Mouse (Mus musculus) c-Kit-positive CD71-positive TER-119-negative erythroid progenitor cells, embryonic 14.5 days (primary cell): Measurements from ENCODE around the gene Cnnm2.
"Not testable (repeated sequence)": the region's sequence is repeated elsewhere in the genome, so short reads cannot be mapped to it uniquely, and the experiment has no call there.

Source experiments
- DNase-seq: peaks from one replicate; pipeline ENCODE4 v3.0.0-alpha.2; 2013; ENCODE audit warnings: low read depth

Gene Cnnm2

DNA sequence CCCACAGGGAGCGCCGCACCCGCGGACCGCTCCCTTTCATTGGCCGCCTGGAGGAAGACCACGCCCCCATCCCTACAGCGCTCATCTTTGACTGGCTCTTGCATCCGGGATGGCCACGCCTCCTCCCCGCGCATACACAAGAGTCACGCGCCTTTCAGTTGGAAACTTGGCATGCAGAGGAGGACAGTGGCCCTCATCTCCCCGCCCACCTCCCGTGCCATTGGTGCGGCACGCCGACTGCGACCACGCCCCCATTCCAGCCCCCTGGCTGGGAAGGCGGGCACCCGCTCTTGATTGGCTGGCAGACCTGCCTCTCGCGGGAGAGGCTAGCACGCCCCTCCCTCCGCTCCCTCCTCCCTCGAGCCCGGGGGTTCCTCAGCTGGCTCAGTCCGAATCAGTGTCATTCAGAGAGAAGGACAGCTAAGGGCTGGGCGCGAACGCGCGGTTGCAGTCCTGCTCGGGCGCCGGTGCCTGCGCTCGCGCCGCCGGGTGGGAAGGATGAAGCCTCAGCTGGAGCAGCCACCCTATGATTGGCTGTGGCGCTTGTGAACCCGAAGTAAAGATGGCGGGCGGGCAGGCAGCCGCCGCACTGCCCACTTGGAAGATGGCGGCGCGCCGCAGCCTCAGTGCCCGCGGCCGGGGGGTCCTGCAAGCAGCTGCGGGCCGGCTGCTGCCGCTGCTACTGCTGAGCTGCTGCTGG lies at the start of gene Cnnm2:
Gene Cnnm2, plus strand, starts transcription at position 350 of the 700 bp plus-strand sequence.
- DNase-seq = peak; percentile 100

DNA sequence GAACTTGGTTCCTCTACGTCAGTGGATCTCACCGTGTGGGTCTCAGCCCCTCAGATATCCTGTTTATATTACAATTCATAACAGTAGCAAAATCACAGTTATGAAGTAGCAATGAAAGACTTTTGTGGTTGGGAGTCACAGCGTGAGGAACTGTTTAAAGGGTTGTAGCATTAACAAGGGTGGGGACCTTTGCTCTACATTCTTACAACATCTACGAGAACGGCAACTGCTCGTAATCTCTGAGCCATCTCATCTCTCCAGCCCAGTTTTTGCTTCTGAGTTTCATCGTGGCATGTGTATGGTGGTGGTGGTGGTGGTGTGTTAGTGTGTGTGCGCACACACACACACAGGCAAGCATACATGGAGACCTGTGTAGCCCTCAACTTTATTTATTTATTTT lies 47.2 kb upstream of the Cnnm2 start:
- DNase-seq = no peak

DNA sequence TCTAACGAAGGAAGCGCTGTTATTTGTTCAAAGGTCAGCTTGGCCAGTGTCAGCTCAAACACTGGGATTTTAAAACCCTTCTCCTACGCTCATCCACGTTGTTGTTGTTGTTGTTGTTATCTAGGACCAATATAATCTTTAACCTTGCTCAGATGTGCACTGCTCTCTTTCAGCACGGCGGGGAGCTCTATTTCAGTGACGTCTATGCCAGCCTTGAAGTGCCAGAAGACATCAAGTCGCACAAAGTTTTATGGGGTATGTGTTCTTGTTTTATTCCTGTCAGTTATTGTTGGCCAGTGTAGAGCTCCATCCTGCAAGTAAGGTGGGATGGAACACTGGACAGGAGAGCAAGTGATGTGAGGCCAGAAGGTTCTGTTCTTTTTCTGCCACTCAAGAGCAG lies 46.4 kb upstream of the Cnnm2 start:
- DNase-seq = no peak

DNA sequence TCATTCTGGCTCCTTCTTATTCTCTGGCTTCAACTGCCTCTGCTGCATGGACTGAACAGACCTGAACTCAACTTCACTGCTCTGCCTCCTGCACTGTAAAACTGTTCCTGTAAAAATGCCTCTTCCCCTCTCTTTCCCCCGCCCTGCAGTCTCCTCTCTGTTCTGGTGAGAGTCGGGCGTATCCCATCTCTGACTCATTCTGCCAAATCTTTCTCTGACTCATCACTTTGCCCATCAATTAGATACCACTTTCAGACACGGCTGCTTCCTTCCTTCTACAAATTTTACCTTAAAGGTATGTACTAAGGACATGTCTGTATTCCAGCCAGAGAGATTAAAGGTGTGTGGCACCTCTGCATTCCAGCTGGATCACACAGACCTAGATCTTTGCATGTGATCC lies 43.2 kb upstream of the Cnnm2 start:
- no peak for DNase-seq

DNA sequence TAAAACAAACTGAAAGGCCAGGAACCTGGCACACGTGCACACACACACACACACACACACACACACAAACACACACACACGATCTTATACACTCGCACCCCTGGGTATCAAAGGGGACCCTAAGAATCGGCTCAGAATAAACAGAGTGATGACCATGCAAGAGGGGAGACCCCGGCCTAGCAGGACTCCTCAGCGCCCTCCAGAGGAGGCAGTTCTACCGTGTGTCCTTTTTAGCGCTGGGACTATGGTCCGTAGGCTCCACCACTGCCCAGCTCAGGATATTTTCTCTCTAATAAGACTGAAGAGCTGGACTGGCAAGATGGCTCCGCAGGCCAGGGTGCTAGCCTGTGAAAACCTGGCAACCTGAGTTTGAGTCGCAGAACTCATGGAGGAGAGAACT lies 37.0 kb upstream of the Cnnm2 start:
- DNase-seq = no peak

DNA sequence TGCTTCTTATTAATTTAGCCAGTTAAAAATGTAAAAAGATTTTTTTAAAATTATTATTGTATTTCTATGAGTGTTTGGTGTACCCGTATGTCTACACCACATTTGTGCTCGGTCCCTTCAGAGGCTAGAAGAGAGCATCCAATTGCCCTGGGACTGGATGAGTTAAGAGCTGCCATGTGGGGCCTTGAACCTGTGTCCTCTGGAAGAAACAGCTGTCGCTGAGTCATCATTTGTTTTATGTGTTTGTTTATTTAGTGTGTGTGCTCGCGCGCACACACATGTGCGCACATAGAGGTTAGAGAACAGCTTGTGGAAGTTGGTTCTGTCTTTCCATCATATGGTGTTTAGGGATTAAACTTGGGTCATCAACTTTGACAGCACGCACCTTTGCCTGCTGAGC lies 35.3 kb upstream of the Cnnm2 start:
- DNase-seq = no peak

DNA sequence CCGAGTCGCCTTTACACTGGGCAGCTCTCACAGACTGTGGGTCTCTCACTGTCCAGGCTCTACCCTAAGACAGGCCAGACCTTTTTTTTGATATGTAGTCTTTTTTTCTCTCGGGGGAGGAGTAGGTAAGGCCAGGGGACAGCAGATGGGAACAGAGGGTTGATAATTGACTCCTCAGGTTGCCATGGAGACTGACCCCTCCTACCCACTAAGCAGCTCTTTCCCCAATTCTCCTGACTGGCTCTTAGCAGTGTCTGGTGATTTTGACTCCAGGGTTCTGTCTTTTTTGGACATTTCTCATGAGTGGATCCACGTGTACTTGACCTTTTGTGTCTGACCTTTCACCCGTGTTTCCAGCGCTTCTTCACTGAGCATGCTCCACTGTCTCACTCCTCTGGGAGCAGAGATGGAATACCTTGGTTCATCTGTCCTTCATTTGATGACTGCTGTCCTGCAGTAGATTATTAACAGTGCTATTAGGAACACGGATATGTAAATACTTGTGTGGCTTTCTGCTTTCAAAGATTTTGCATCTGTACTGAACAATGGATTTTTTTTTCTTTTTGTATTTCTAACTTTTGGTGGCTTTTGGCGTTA lies 34.2 kb upstream of the Cnnm2 start:
- no peak for DNase-seq

DNA sequence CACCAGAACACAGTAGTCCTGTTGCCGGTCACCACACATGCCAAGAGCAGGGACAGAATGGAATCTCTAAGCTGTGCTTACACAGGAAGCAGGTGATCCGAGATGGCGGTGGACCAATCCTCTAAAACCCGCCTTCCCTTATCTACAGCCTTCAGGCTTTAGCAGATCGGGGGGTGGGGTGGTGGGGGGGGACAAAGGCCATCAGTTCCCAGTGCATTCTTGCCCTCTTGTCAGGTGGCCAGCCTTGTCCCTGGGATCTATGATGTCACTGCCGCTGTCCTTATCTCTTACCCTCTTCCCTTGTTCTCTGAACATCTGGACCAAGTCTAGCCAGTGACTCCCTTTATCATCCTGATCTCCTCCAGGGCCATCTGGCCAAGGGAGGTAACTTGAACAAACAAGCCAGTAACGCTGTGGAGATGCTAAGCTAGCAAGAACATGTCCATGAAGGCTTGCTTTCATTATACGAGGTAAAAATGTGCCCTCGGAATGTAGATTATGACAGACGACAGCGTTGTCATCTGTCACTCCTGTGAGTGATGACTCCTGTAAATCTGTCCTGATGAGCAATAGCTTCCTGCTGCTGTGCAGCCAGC lies 33.4 kb upstream of the Cnnm2 start:
- peak; percentile 58 for DNase-seq

DNA sequence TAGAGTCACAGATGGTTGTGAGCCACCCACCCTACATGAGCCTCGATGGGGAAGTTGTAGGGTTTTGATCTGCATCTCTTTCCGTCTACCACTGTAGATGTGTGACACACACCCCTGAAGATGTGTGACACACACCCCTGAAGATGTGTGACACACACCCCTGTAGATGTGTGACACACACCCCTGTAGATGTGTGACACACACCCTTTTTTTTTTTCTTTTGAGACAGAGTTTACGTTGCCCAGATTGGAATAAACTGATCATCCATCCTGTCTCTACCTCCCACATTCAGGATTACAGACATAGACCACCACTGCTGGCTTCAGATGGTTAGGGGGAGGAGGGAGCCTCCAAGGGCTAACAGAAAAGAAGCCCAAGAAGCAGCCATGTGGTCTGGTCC lies 32.5 kb upstream of the Cnnm2 start:
- DNase-seq = no peak

DNA sequence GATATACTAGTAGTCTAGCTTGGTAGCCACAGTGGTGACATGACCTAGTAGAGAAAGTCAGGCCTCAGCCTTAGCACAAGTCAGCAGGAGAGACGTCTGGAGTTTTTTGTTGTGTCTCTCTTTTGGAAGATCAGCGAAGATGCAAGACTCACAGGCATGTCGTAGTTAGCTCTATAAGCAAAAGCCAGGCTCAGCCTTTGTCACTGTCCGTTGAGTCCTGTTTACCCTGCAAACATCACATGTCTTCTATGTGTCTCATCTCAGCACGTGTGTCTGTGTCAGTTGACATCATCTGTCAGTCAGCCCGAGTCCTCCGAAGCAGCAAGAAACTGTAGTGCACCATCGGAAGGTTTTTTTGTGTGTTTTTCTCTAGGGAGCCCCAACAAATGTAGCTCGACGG lies 30.0 kb upstream of the Cnnm2 start:
- DNase-seq = no peak

DNA sequence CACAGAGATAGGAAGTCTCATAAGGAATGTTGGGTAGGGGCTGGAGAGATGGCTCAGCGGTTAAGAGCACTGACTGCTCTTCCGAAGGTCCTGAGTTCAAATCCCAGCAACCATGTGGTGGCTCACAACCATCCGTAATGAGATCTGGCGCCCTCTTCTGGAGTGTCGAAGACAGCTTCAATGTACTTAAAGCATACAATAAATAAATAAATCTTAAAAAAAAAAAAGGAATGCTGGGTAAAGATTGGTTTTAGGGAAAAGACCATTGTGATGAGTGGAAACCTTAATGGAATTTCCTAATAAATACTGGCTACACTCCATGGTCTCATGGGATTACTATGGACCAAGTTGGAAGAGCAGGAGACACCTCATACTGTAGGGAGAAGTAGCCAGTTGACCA lies 28.7 kb upstream of the Cnnm2 start:
- DNase-seq = not testable (repeated sequence)

DNA sequence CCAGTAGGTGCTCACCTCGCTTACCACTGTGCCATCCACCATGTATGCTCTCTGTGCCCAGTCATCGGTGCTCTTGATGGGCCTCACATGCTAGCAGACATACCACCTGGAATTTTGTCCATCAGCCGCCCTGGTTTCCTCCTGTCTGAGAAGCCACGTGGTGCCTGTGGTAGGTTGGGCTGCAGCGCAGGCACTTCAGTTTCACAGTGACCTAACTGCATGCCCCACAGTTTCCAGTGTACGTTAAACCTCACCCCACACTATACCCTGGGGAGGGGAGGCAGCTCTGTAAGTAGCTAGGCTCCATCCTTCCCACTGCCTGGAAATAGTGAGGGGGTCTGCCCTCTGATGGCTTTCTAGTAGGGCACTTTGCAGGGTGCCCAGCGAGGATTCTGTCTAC lies 27.8 kb upstream of the Cnnm2 start:
- no peak for DNase-seq

DNA sequence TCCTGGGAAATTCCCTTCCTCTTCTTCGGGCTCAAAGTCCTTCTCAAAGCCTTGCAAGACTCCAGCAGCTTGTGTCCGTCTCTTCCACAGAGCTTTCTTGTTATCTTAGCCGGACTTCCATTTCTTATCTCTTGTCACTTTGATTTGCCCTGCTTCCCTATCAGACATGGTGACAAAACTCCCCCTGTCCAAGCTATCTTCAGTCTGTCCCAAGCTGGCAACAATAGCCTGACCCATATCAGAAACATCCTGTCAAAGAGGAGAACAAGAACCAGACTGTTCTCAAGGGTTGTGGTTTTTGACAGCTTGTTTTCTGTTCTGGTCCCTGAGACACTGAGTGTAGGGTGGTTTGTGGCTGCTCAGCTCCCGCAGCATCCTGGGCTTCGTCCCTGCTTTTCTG lies 26.2 kb upstream of the Cnnm2 start:
- DNase-seq = no peak

DNA sequence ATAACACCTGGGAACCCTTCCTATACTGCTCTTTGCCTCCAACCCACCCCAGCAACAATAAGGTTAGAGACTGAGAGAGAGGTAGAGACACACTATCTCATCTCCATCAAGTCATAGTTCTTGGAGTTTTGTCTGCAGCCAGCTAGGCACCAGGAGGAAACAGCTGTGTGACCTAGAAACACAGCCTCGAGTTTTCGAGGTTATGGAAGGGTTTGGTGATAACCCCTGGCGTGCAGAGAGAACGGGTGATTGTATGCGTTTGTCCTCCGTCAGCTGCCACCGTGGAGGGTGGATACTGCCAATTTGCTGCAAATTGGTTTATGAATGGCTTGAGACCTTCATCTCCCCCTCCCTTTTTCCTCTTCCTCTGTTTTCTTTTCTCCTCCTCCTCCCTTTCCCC lies 24.3 kb upstream of the Cnnm2 start:
- no peak for DNase-seq

DNA sequence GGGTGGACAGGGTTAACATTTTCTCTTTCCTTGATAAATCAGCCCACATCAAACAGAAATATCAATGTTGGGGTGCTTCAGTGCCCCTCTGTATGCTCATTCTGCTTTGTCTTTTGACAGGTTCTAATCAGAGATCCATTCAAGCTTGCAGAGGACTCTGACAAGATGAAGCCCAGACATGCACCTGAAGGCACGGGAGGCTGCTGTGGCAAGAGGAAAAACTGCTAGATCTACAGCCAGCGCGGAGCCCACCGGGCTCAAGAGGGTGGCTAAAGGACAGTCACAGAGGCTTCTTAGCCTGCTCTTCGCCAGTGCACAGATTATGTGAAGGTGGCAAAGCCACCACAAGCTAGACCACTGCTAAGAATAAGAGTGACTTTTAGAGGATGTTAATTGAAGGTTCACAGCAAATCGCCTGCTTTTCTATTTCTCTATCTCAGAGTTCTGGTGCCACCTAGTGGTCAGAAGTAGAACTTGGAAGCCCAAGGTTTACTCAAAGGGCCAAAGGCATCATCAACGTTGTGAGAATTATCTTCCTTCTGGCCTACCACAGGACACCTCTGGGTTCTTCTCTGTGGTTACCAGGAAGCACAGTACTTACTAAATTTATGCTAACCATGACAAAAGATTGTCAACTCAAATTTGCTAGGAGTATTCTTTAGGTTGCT lies 20.9 kb upstream of the Cnnm2 start:
- DNase-seq = peak; percentile 67

DNA sequence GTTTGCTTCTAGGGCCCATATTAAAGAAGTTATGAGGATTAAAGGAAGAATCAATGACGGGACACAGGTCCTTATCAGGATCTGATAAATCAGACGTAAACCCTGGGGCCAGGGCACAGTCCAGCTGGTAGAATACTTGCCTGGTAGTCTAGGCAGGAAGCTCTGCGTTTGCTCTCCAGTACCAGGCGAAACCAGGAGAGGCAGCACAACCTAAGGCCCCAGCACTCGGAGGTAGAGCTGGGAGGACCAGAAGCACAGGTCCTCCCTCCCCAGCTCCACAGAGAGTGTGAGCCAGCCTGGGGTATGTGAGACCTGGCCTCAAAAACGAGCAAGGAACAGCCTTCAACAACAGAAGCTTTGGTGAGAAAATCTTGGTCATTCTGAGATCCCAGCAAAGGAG lies 19.8 kb upstream of the Cnnm2 start:
- no peak for DNase-seq

DNA sequence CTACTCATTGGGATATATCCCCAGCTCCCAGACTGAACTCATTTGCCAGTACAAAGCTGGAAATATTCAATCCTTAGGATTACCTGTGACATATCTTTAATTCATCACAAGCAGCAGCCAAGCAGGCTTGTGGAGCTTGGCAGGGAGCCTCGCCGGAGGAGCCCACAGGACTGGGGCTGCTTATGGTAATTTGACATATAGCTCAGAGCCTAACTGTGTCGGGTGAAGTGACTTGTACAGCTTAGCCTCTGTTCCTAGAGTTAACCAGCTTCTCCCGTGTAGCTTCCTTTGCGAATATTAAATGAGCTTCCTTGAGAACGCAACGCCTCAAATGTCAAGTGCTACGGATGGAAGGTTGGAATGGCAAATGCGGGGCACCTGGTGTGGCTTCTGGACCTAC lies 16.7 kb upstream of the Cnnm2 start:
- DNase-seq = no peak

DNA sequence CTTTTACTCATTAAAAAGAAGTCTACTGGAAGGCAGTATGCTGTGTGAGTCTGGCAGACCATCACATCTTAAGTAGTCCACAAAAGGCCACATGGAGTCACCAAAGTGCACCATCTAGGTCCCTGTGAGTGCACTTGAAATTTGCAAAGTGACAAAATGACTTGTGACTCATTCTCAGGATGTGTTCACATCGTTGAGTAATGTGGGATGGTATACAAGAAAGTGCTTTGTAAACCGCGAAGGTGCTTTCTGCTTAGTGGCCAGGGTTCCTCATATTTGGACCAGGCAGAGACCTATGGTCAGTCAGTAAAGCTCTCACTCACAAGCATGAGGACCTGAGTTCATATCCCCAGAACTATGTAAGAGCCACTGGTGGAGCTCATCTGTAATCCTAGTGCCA lies 13.6 kb upstream of the Cnnm2 start:
- DNase-seq = no peak

DNA sequence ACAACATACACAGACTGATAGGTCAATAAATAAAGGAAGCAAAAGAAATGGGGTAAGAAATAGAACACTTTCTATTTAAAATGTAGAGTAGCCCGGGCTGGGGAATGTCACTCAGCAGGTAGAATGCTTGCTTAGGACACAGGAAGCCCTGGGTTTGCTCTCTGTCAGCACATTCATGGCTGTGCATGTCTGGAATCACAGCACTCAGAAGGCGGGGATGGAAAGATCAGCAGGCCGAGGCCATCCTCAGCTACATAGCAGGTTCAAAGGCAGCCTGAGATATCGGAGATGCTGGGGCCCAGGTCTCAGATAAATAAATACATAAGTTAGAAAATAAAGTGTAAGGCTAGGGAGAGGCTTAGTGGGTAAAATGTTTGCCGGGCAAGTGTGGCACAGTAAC lies 9.2 kb upstream of the Cnnm2 start:
- DNase-seq = no peak

DNA sequence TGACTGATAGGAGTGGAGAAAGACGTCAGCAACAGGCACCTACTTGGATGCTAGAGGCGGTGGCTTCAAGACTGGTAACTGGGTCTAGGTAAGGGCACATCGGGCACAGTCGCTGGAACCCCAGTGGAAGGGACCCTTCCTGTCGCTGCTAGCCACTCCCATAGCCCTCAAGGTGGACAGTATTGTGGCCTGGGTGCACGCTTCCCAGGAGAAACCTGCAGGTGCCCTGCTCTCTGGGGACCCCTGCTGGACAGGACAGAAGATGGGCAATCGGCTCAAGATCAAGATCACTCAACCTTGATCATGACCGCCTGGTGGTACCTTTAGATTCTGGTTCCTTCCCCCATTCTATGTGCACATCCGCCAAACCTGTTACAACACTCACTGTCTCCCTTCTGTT lies 6.3 kb upstream of the Cnnm2 start:
- DNase-seq = no peak

DNA sequence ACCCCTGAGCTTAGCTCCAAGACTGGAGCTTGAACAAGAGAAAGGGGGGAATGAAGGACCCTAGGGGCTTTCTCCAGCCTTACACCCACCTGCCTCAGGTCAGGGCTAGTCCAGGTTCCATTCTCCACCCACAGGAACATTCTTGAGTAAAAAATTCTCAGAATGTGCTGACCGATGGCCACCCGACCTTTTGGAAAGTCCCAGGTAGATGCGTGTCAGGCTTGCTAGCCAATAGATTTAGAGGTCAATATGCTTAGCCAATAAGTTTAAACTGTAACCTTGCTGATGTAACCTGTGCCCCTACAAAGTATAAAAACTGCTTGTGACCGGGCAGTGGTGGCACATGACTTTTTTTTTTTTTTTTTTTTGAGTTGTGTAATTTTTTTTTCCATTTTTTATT lies 5.2 kb upstream of the Cnnm2 start:
- DNase-seq = no peak

DNA sequence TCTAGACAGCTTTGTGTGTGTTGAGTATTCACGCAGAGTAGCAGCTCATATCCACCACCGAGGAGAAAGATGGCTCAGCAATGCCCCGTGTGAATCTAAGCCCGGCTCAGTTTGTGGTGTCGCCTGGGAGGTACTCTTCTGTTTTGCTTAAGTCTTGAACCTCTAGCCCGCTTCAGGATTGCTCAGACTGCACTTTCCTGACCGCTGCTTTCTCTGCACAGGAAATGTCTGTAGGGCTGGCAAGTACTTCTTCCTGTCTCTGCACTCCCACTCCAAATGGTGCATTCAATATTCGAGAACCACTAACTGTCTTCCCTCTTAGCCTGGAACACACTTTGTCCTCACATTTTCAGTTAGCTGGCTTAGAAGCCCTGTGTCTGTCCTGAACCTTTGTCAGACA lies 2.3 kb upstream of the Cnnm2 start:
- no peak for DNase-seq

DNA sequence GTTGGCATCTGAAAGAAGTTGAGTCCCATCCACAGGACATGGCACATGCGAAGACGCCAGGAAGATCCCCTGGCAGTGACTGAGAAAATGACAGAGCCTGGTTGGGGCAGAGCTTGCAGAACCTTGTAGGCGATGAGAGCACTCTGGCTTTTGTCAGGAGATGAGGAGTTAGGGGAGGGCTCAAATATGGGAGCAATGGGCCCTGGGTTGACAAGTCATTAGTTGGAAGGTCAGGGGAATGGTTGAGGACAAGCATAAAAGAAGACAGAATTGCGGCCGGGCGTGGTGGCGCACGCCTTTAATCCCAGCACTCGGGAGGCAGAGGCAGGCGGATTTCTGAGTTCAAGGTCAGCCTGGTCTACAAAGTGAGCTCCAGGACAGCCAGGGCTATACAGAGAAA lies 1.5 kb upstream of the Cnnm2 start:
- DNase-seq = not testable (repeated sequence)
